Mouse (Mus musculus) cortical plate, adult 2 months (tissue): ENCODE data around the gene Igfbp1.

Experiments
- CTCF ChIP-seq: fragments of 200-500 bp; IDR thresholded peaks from 2 replicates; pipeline ENCODE4 v1.5.1; 2011; ENCODE audit warnings: mild to moderate bottlenecking, control low read depth, low read length; ENCODE audit not compliant: insufficient read depth; ENCODE audit errors: extremely low read depth
- POLR2A ChIP-seq: fragments of 200-500 bp; IDR thresholded peaks from 2 replicates; pipeline ENCODE4 v1.6.1; 2011; ENCODE audit warnings: mild to moderate bottlenecking, low read length, control low read depth; ENCODE audit not compliant: insufficient read depth; ENCODE audit errors: extremely low read depth

GRCm38 (mm10) chr11:7179276-7179675 is 18.3 kb upstream of the Igfbp1 start:
- TF ChIP-seq CTCF (no peak), POLR2A (no peak)
